Mouse (Mus musculus) CD4-positive, CD25-positive, alpha-beta regulatory T cell, adult 2 months (primary cell): ENCODE measurements at regions not wholly inside any gene's neighbourhood (a gene's known extent, or its start where the extent isn't known, plus 50 kb on each side); places are given as distances from the start of the nearest gene placed in this dataset.

Source experiments
- DNase-seq: peaks from one replicate; pipeline ENCODE4 v3.0.0-alpha.2; 2012; ENCODE audit warnings: low read depth, low spot score

GRCm38 (mm10) chr3:66518289-66518688 is 221.7 kb upstream of the Veph1 start:
- no peak for DNase-seq

GRCm38 (mm10) chr3:66515773-66516406 is 219.3 kb upstream of the Veph1 start:
- DNase-seq: no peak

GRCm38 (mm10) chr3:66514587-66514986 is 217.9 kb upstream of the Veph1 start:
- DNase-seq: no peak

GRCm38 (mm10) chr3:66512408-66512807 is 215.8 kb upstream of the Veph1 start:
- no peak for DNase-seq

DNA sequence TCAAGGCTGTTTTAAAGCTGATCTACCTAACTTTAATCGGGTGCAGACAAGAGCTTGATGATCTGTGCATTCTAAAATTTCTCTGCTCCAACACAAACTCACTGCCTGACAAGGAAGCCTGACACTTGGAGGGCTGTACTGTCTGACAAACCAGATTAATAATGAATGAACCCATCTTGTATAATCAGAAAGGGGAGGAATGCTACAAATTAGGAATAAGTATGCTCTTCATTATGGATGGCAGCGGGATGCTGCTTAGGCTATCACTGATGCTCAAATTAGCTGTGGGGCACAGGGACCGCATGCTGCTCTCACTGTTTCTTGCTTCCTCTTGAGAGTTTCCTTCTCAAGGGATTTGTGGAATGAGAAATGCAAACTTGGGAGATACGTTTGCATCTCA is 213.8 kb upstream of the Veph1 start:
- DNase-seq: no peak

DNA sequence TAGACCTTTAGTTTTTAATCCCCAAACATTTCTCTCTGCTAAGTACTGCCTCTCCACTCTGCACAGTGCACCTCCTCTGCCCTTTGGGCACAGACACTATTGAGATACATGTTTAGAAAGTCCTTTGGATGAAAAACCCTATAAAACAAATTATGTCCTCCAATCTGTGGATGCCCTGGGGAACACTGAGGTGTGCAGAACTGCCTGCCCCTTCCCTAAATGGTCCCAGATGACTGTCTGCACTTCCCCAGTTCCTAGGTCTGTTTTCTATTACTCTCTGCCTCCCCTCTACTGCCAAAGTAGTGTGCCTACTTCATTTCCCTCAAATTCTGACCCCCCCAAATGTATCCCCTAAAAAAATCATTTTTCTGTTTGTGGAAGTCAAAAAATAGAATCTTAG is 209.5 kb upstream of the Veph1 start:
- DNase-seq: no peak

- DNase-seq: no peak
Measured at GRCm38 (mm10) chr3:66505476-66506076, 208.9 kb upstream of the Veph1 start.

GRCm38 (mm10) chr3:66504717-66505116 is 208.1 kb upstream of the Veph1 start:
- DNase-seq: no peak

- DNase-seq: no peak
Measured at GRCm38 (mm10) chr3:66503615-66504014, 207.0 kb upstream of the Veph1 start.

DNA sequence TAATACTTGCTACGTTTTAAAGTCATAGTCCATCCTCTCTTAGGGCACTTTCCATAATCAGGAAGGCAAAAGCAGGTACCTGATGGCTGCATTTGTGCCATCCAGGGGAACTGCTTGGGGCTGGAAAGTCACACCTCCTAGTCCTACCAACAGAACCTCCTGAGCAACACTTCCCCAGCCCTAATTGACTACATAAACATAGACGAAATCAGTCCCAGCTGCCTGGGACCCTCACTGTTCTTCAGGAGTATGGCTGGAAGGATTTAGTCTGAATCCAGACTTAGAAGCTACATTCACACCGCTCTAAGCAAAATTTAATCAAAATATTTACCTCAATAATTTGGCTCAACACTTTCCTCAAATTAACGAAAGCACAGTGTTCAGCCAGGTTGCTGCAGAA is 205.2 kb upstream of the Veph1 start:
- DNase-seq: no peak

DNA sequence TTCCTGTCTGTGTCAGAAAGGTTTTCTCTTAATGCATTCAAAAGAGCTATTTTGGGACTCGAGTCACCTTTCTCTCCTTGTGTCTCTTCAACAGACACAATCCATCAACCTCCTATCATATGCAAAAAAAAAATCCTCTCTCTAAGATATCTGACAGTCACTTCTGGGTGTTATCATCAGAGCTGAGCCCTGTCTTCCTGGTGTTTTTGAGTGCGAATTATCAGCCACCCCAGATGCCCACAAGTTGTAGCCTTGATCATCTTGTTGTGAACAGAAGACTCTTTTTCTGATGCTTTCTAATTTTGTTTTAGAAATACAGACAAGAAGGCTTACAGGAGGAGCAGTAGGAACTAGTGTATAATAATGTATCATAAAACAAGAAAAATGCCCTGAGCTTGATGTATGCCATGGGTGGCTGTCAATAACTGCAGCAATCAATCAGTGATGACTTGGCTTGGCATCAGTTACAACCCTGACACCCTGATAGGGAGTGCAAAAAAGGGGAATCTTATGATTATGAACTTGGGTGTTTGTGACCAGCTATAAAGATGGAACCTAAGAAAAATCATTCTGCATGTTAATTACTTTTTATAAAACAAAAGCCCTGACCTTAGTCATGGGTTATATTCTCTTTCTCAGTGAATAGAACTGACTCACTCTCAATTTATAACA is 197.9 kb upstream of the Veph1 start:
- no peak for DNase-seq

GRCm38 (mm10) chr3:66490696-66491357 is 194.2 kb upstream of the Veph1 start:
- no peak for DNase-seq

DNA sequence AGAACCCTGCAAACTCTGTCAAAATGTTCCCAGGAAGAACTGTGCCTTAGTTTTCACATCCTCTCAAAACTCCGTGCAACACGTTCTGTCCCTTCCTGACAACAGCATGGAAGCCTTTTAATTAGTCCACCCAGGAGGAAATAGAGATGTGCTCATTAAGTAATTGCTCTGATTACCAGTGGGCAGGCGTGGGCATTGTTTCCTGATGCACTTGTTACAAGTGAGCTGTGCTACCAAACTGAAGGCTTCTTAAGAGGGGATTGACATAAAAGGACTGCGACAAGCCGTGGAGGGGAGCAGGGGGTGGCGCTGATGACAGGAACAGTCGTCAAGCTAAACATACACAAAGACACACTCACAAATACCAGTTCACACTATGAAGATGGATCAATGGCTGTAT is 192.1 kb upstream of the Veph1 start:
- no peak for DNase-seq

GRCm38 (mm10) chr3:66486658-66487057 is 190.0 kb upstream of the Veph1 start:
- no peak for DNase-seq

DNA sequence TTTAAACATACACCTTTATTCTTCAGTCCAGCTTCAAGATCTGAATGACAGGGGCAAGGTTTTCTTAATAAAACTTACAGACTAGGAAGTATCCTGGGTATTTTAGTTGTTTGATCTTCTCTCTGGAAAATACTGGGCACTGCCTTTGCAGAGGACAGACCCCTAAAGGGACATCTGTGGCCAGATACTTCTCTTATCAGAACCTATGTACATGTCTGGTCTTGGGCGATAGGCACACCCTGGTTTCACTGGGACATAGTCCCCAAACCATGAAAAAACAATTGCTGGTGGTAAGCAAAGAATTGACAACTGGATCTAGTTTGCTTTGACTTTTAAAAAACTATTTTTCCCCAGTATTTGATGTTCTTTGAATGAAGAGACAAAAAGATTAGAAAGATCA is 189.5 kb upstream of the Veph1 start:
- no peak for DNase-seq

GRCm38 (mm10) chr3:66480718-66481117 is 184.1 kb upstream of the Veph1 start:
- no peak for DNase-seq

GRCm38 (mm10) chr3:66479266-66479665 is 182.6 kb upstream of the Veph1 start:
- DNase-seq: no peak

DNA sequence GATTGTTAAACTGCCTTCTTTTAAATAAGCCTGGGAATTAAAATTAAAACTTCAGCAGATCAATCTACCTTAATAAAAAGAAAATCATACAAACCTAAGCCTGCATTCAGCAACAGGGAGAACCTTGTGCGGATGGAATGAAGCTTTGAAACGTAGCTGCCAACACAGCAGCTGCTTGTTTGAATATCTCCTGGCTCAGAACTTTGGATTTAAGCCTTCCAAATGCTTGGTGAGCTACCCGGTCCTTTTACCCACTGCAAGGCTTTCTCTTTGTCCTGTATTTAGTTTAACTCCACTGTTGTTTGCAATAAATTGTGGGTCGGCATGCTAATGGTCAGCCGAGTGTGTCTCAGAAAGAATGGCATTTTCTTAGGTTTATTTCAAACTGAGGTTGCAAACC is 169.7 kb upstream of the Veph1 start:
- DNase-seq: no peak

- DNase-seq: no peak
Measured at GRCm38 (mm10) chr3:66465371-66465770, 168.7 kb upstream of the Veph1 start.

DNA sequence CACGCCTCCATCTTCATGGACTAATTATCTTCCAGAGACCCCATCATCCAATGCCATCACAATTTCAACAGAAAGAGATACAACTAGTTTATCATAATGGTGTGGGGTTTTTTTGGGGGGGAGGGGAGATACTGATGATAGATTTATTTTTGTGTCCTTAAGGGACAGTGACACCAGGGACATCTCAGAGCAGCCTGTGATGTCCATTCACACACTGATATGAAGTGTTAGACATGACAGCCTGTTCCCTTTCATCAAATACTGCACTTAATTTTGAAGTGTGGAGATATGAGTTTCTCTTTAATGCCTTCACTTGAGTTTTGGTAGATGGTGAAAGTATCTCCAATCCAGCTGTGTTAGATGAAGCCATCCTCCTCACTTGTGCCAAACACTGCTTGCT is 165.7 kb upstream of the Veph1 start:
- DNase-seq: no peak

- no peak for DNase-seq
Measured at GRCm38 (mm10) chr3:66446274-66447159, 149.9 kb upstream of the Veph1 start.

- no peak for DNase-seq
Measured at GRCm38 (mm10) chr3:66433216-66433615, 136.6 kb upstream of the Veph1 start.
